Mouse (Mus musculus): ENCODE data around the gene Mycbp2. TPM values are rescaled to one million over a fixed set of nuclear protein-coding genes. Genes with fewer than 3 reads are reported as not detected.

Mycbp2 gene
- total and polyA plus RNA-seq, 3 experiments, result 25.9 to 60.1 (median 29.5) TPM

DNA sequence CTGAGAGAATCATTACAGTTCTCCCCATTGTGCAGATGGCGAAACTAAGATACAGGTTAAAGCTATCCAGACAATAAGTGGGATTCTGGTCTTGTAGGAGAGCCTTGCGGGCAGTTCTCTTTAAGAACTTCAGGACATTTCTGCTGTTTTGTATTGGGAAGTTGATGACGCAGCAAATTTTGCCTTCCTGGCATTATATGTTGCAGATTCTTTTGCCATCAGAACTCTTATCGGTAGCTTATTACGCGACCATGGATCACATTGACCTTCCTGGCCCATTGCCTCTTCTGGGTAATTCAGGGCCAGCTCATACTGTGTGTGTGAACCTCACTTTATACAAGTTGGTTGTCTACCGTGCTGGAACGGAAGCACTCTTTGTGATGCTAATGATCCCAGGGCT lies 272.8 kb downstream of the Mycbp2 start:
- no peak for DNase-seq (ENCODE audit: extremely low read depth)
- no peak overlapping the region for H3K27ac ChIP-seq (ENCODE audit: insufficient read depth, low read depth)
- in situ Hi-C loops (cut with MboI; ENCODE audit: low pct_ligation_motif_present, low pct_unique_long_range_greater_than_20kb, low sequenced_read_pairs), result loop anchor here (25.0 kb wide), 1 partner anchor 613 kb away; no protein-coding TSS in a partner anchor
- H3K4me2 ChIP-seq (ENCODE audit: insufficient read depth, low read depth, poor library complexity, severe bottlenecking), result no peak overlapping the region
- peaks cover 3 to 20% of the 10 kb centered on the region in 2 experiments; a peak in 3 of 4 replicates for H3K4me1 ChIP-seq (ENCODE audit: control insufficient read depth in 1 of 2, insufficient read depth in 2 of 2)
- TF ChIP-seq MAFK (IDR thresholded peaks at IDR 0.05; ENCODE audit: insufficient replicate concordance, low read length) (peak; percentile 70), ZC3H11A (IDR thresholded peaks at IDR 0.05; ENCODE audit: low read depth, low read length) (no peak)
- H3K36me3 ChIP-seq (replicated peaks in 1 of 2; ENCODE audit: control insufficient read depth in 1 of 2, insufficient read depth in 1 of 2, low read length in 1 of 2), result peaks cover 47 to 68% of the 10 kb centered on the region in 2 experiments
- dilution Hi-C loops (cut with MboI; ENCODE audit: extremely low pct_ligation_motif_present, extremely low pct_unique_long_range_greater_than_20kb, low sequenced_read_pairs), result no loop called here
- H3K79me2 ChIP-seq (replicated peaks; ENCODE audit: control insufficient read depth, extremely low read depth, insufficient read depth, poor library complexity, severe bottlenecking), result peaks cover 7% of the 10 kb centered on the region
- no peaks in the 10 kb centered on the region for H3K27me3 ChIP-seq (replicated peaks)
- no peaks in the 10 kb centered on the region for H3K9me3 ChIP-seq (replicated peaks; ENCODE audit: low read length)
- H3K9ac ChIP-seq (ENCODE audit: insufficient read depth, low read depth), result no peak overlapping the region
- H3K4me3 ChIP-seq (replicated peaks in 1 of 3; ENCODE audit: low read depth in 2 of 3, low read length in 2 of 3, poor library complexity in 1 of 3), result no peak overlapping the region

DNA sequence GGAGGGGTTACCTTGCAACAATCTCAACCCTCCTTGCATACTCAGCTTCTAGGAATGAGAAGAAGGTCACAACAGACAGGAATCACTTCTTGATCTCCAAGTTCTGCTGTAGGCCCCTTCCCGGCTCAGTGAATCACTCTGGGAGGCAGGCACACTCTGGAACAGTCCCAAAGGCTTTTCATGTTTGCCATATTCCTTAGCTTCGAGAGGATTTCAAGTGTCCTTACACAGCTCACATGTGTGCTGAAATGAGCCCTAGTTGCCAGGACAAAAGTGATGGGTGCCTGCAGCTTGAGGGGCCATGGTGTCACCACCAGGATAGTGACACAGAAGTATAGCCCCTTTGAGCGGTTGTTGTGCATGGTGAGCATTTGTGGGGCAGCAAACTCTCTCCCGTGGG lies 273.9 kb downstream of the Mycbp2 start:
- in situ Hi-C loops (cut with MboI; ENCODE audit: low pct_ligation_motif_present, low pct_unique_long_range_greater_than_20kb, low sequenced_read_pairs) (loop anchor here (25.0 kb wide), 1 partner anchor 615 kb away; no protein-coding TSS in a partner anchor), dilution Hi-C loops (cut with MboI; ENCODE audit: extremely low pct_ligation_motif_present, extremely low pct_unique_long_range_greater_than_20kb, low sequenced_read_pairs) (no loop called here)
- Histone ChIP-seq H3K27ac (ENCODE audit: insufficient read depth, low read depth) (no peak overlapping the region), H3K4me3 (replicated peaks in 1 of 3; ENCODE audit: low read depth in 2 of 3, low read length in 2 of 3, poor library complexity in 1 of 3) (no peak overlapping the region), H3K36me3 (replicated peaks in 1 of 2; ENCODE audit: control insufficient read depth in 1 of 2, insufficient read depth in 1 of 2, low read length in 1 of 2) (peaks cover 43 to 57% of the 10 kb centered on the region in 2 experiments), H3K4me1 (ENCODE audit: control insufficient read depth in 1 of 2, insufficient read depth in 2 of 2) (peaks cover 3 to 20% of the 10 kb centered on the region in 2 experiments; a peak in 3 of 4 replicates), H3K4me2 (ENCODE audit: insufficient read depth, low read depth, poor library complexity, severe bottlenecking) (no peak overlapping the region), H3K27me3 (replicated peaks) (no peaks in the 10 kb centered on the region), H3K9ac (ENCODE audit: insufficient read depth, low read depth) (no peak overlapping the region), H3K9me3 (replicated peaks; ENCODE audit: low read length) (no peaks in the 10 kb centered on the region), H3K79me2 (replicated peaks; ENCODE audit: control insufficient read depth, extremely low read depth, insufficient read depth, poor library complexity, severe bottlenecking) (peaks cover 7% of the 10 kb centered on the region)
- TF ChIP-seq ZC3H11A (IDR thresholded peaks at IDR 0.05; ENCODE audit: low read depth, low read length) (no peak), USF1 (IDR thresholded peaks at IDR 0.05; ENCODE audit: low read depth, low read length) (no peak), HCFC1 (IDR thresholded peaks at IDR 0.05; ENCODE audit: low read depth, low read length) (no peak), POLR2A (IDR thresholded peaks at IDR 0.05; ENCODE audit: low read depth, low read length) (no peak), TCF12 (IDR thresholded peaks at IDR 0.05; ENCODE audit: low read depth, low read length) (no peak), JUN (IDR thresholded peaks at IDR 0.05; ENCODE audit: insufficient read depth, low read depth, low read length) (no peak), MEF2A (IDR thresholded peaks at IDR 0.05; ENCODE audit: borderline replicate concordance, low read depth, low read length) (no peak), TBP (conservative IDR thresholded peaks at IDR 0.05; ENCODE audit: low read depth, low read length) (no peak), MAX (IDR thresholded peaks at IDR 0.05; ENCODE audit: low read length) (no peak), MAFK (IDR thresholded peaks at IDR 0.05; ENCODE audit: insufficient replicate concordance, low read length) (no peak), SMC3 (IDR thresholded peaks at IDR 0.05; ENCODE audit: low read depth, low read length) (no peak), ZKSCAN1 (IDR thresholded peaks at IDR 0.05; ENCODE audit: borderline replicate concordance, low read depth, low read length) (no peak), SIN3A (IDR thresholded peaks at IDR 0.05; ENCODE audit: low read length) (no peak), EP300 (IDR thresholded peaks at IDR 0.05; ENCODE audit: low read length) (no peak), RAD21 (IDR thresholded peaks at IDR 0.05; ENCODE audit: low read depth, low read length) (no peak), USF2 (conservative IDR thresholded peaks at IDR 0.05; ENCODE audit: low read depth, low read length) (no peak), JUND (conservative IDR thresholded peaks at IDR 0.05; ENCODE audit: low read depth, low read length) (no peak), ZNF384 (IDR thresholded peaks at IDR 0.05; ENCODE audit: low read depth, low read length) (no peak), MYC (IDR thresholded peaks at IDR 0.05; ENCODE audit: low read depth, low read length) (no peak)
- DNase-seq (ENCODE audit: extremely low read depth), result no peak

Measured in CH12.LX (cell line).